Mouse (Mus musculus): ENCODE measurements around the gene LTO1. TPM values are rescaled to one million over a fixed set of nuclear protein-coding genes. Genes with fewer than 3 reads are reported as not detected.
A peak's percentile ranks its signal among the peaks of the same experiment; 100 is the strongest.

LTO1 gene
- polyA plus RNA-seq, 1 experiment from 2014 or later = 27.9 TPM

- under 1% methylated on average over 35 of the region's 35 CpGs for WGBS
Observed at GRCm38 (mm10) chr7:144942071-144942743, 27.3 kb downstream of the LTO1 start.

GRCm38 (mm10) chr7:144942744-144943135 is 27.8 kb downstream of the LTO1 start:
- Histone ChIP-seq H3K4me1 (peaks cover 61% of the 10 kb centered on the region), H3K4me2 (peak overlapping the region; percentile 89), H3K36me3 (no peaks in the 10 kb centered on the region), H3K27ac (peak overlapping the region; percentile 97), H3K27me3 (no peaks in the 10 kb centered on the region), H3K9ac (peak overlapping the region; percentile 52), H3K9me3 (replicated peaks) (no peaks in the 10 kb centered on the region), H3K4me3 (replicated peaks) (peak overlapping the region; percentile 73)
- ATAC-seq (replicated peaks; ENCODE audit: low FRiP score) = no peak
- under 1% methylated on average over 20 of the region's 20 CpGs for WGBS

More at GRCm38 (mm10) chr7:144942071-144942743, 27.3 kb downstream of the LTO1 start:
- Histone ChIP-seq H3K4me1 (peaks cover 65% of the 10 kb centered on the region), H3K9me3 (replicated peaks) (no peaks in the 10 kb centered on the region), H3K27ac (peak overlapping the region; percentile 97), H3K4me2 (peak overlapping the region; percentile 89), H3K9ac (peak overlapping the region; percentile 52), H3K27me3 (no peaks in the 10 kb centered on the region), H3K4me3 (replicated peaks) (peak overlapping the region; percentile 73), H3K36me3 (peaks cover 2% of the 10 kb centered on the region)
- 0 out of 2 replicates have a peak, but pooled peaks have one; percentile 9 for ATAC-seq (replicated peaks; ENCODE audit: low FRiP score)

- Histone ChIP-seq H3K9me3 (replicated peaks) (no peaks in the 10 kb centered on the region), H3K9ac (peak overlapping the region; percentile 52), H3K27me3 (no peaks in the 10 kb centered on the region), H3K4me3 (replicated peaks) (peak overlapping the region; percentile 73), H3K27ac (peak overlapping the region; percentile 97), H3K36me3 (no peaks in the 10 kb centered on the region), H3K4me1 (peaks cover 57% of the 10 kb centered on the region), H3K4me2 (peak overlapping the region; percentile 89)
- under 1% methylated on average over 45 of the region's 45 CpGs for WGBS
- ATAC-seq (replicated peaks; ENCODE audit: low FRiP score) = peak; percentile 23
Observed at GRCm38 (mm10) chr7:144943254-144943653, 28.4 kb downstream of the LTO1 start.

GRCm38 (mm10) chr7:144958509-144959395 is 43.9 kb downstream of the LTO1 start:
- Histone ChIP-seq H3K9ac (no peak overlapping the region), H3K27me3 (no peaks in the 10 kb centered on the region), H3K4me1 (peaks cover 13% of the 10 kb centered on the region), H3K9me3 (replicated peaks) (no peaks in the 10 kb centered on the region), H3K4me2 (no peak overlapping the region), H3K36me3 (no peaks in the 10 kb centered on the region), H3K4me3 (replicated peaks) (no peak overlapping the region), H3K27ac (peak overlapping the region; percentile 75)
- ATAC-seq (replicated peaks; ENCODE audit: low FRiP score) = peak; percentile 62; the same call in 1 of the 2 replicates
- WGBS = 32% methylated on average over 12 of the region's 12 CpGs

GRCm38 (mm10) chr7:144963911-144964310 is 49.0 kb downstream of the LTO1 start:
- 95% methylated on average over 1 of the region's 1 CpGs for WGBS
- Histone ChIP-seq H3K9me3 (replicated peaks) (no peaks in the 10 kb centered on the region), H3K4me3 (replicated peaks) (no peak overlapping the region), H3K27me3 (no peaks in the 10 kb centered on the region), H3K27ac (no peak overlapping the region), H3K36me3 (no peaks in the 10 kb centered on the region), H3K9ac (no peak overlapping the region), H3K4me2 (no peak overlapping the region), H3K4me1 (peaks cover 3% of the 10 kb centered on the region)
- ATAC-seq (replicated peaks; ENCODE audit: low FRiP score) = no peak

- 88% methylated on average over 4 of the region's 4 CpGs for WGBS
- H3K9me3 ChIP-seq (replicated peaks) = no peaks in the 10 kb centered on the region
- H3K36me3 ChIP-seq = no peaks in the 10 kb centered on the region
- H3K9ac ChIP-seq = no peak overlapping the region
- H3K4me3 ChIP-seq (replicated peaks) = no peak overlapping the region
- no peaks in the 10 kb centered on the region for H3K27me3 ChIP-seq
- H3K4me1 ChIP-seq = no peaks in the 10 kb centered on the region
- no peak overlapping the region for H3K4me2 ChIP-seq
- H3K27ac ChIP-seq = no peak overlapping the region
- ATAC-seq (replicated peaks; ENCODE audit: low FRiP score) = no peak
Observed at GRCm38 (mm10) chr7:144964316-144964715, 49.4 kb downstream of the LTO1 start.

- Histone ChIP-seq H3K36me3 (no peaks in the 10 kb centered on the region), H3K4me1 (0 out of 2 replicates have a peak, but pooled peaks cover under 1% of the 10 kb centered on the region), H3K27ac (no peak overlapping the region), H3K27me3 (no peaks in the 10 kb centered on the region), H3K4me3 (replicated peaks) (no peak overlapping the region), H3K9me3 (replicated peaks) (no peaks in the 10 kb centered on the region), H3K9ac (no peak overlapping the region), H3K4me2 (no peak overlapping the region)
- WGBS = 68% methylated on average over 5 of the region's 5 CpGs
- no peak for ATAC-seq (replicated peaks; ENCODE audit: low FRiP score)
Observed at GRCm38 (mm10) chr7:144965893-144966292, 51.0 kb downstream of the LTO1 start.

- Histone ChIP-seq H3K4me2 (no peak overlapping the region), H3K36me3 (no peaks in the 10 kb centered on the region), H3K4me1 (0 out of 2 replicates have a peak, but pooled peaks cover 5% of the 10 kb centered on the region), H3K27ac (no peak overlapping the region), H3K4me3 (replicated peaks) (no peak overlapping the region), H3K9ac (no peak overlapping the region), H3K27me3 (no peaks in the 10 kb centered on the region), H3K9me3 (replicated peaks) (no peaks in the 10 kb centered on the region)
- WGBS = 69% methylated on average over 8 of the region's 8 CpGs
- 0 out of 2 replicates have a peak, but pooled peaks have one; percentile 22 for ATAC-seq (replicated peaks; ENCODE audit: low FRiP score)
Observed at GRCm38 (mm10) chr7:144970997-144971768, 56.3 kb downstream of the LTO1 start.

- 0 out of 2 replicates have a peak, but pooled peaks have one; percentile 12 for ATAC-seq (replicated peaks; ENCODE audit: low FRiP score)
- H3K9ac ChIP-seq = no peak overlapping the region
- 64% methylated on average over 2 of the region's 2 CpGs for WGBS
Observed at GRCm38 (mm10) chr7:144971769-144972168, 56.9 kb downstream of the LTO1 start.

GRCm38 (mm10) chr7:144973461-144973860 is 58.6 kb downstream of the LTO1 start:
- WGBS = 59% methylated on average over 8 of the region's 8 CpGs
- H3K9me3 ChIP-seq (replicated peaks) = no peaks in the 10 kb centered on the region
- 0 out of 2 replicates have a peak, but pooled peaks cover 5% of the 10 kb centered on the region for H3K4me1 ChIP-seq
- no peak for ATAC-seq (replicated peaks; ENCODE audit: low FRiP score)
- no peak overlapping the region for H3K9ac ChIP-seq
- H3K27ac ChIP-seq = no peak overlapping the region
- no peaks in the 10 kb centered on the region for H3K36me3 ChIP-seq
- H3K4me3 ChIP-seq (replicated peaks) = no peak overlapping the region
- no peak overlapping the region for H3K4me2 ChIP-seq
- no peaks in the 10 kb centered on the region for H3K27me3 ChIP-seq

More at GRCm38 (mm10) chr7:144971769-144972168, 56.9 kb downstream of the LTO1 start:
- Histone ChIP-seq H3K4me2 (no peak overlapping the region), H3K27me3 (no peaks in the 10 kb centered on the region), H3K36me3 (no peaks in the 10 kb centered on the region), H3K9me3 (replicated peaks) (no peaks in the 10 kb centered on the region), H3K4me3 (replicated peaks) (no peak overlapping the region), H3K4me1 (0 out of 2 replicates have a peak, but pooled peaks cover 5% of the 10 kb centered on the region), H3K27ac (no peak overlapping the region)

GRCm38 (mm10) chr7:144977121-144977520 is 62.2 kb downstream of the LTO1 start:
- no peak overlapping the region for H3K9ac ChIP-seq
- H3K27me3 ChIP-seq = no peaks in the 10 kb centered on the region
- no peak for ATAC-seq (replicated peaks; ENCODE audit: low FRiP score)
- no peaks in the 10 kb centered on the region for H3K9me3 ChIP-seq (replicated peaks)
- H3K4me1 ChIP-seq = peaks cover 8% of the 10 kb centered on the region; the same call in 1 of the 2 replicates
- H3K27ac ChIP-seq = no peak overlapping the region
- no peak overlapping the region for H3K4me3 ChIP-seq (replicated peaks)
- 73% methylated on average over 2 of the region's 2 CpGs for WGBS
- H3K4me2 ChIP-seq = no peak overlapping the region
- H3K36me3 ChIP-seq = no peaks in the 10 kb centered on the region

All from kidney, embryonic 15.5 days (tissue).